Mouse (Mus musculus) bone marrow, adult 2 months (tissue): ENCODE data around the gene Hist1h2bm.
"Not testable (repeated sequence)": the region's sequence is repeated elsewhere in the genome, so short reads cannot be mapped to it uniquely, and the experiment has no call there.

Experiments used
- CTCF ChIP-seq: fragments of 200-500 bp; IDR thresholded peaks from 2 replicates; pipeline ENCODE4 v1.5.1; 2011; ENCODE audit warnings: low read length, control low read depth; ENCODE audit not compliant: control insufficient read depth, insufficient read depth
- POLR2A ChIP-seq: fragments of 200-500 bp; IDR thresholded peaks from 2 replicates; pipeline ENCODE4 v1.6.1; 2011; ENCODE audit warnings: low read depth, mild to moderate bottlenecking, control low read depth, low read length, borderline replicate concordance; ENCODE audit not compliant: control insufficient read depth

DNA sequence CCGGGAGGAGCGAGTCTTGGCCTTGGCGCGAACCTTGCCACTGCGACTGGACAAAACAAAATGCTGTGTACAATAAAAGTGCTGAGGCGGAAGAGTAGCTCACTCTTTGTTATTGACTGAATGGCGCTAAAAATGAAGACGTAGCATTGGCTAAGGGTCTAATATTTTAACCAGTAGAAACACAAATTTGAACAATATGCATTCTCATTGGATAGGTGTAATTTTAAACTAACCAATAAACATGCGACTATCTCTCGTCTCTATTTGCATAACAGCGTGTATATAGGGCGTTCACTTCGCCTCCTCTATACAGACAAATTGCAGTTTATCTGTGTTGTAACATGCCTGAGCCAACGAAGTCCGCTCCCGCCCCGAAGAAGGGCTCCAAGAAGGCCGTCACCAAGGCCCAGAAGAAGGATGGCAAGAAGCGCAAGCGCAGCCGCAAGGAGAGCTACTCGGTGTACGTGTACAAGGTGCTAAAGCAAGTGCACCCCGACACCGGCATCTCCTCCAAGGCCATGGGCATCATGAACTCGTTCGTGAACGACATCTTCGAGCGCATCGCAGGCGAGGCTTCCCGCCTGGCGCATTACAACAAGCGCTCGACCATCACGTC is at the start of gene Hist1h2bm:
- not testable (repeated sequence) for TF ChIP-seq CTCF
- TF ChIP-seq POLR2A, result peak; percentile 96
